Mouse (Mus musculus) cerebellum, adult 2 months (tissue): ENCODE measurements around the gene Gm10260. TPM values are rescaled to one million over a fixed set of nuclear protein-coding genes. Genes with fewer than 3 reads are reported as not detected.

ENCODE experiments used
- DNase-seq, 2 experiments: peaks; one replicate each; pipeline ENCODE4 v3.0.0; 2021
- H3K27ac ChIP-seq: fragments of 200-500 bp; 2 replicates; pipeline ENCODE4 v1.5.1; 2012; ENCODE audit warnings: low read length, control low read depth, inconsistent platforms; ENCODE audit not compliant: insufficient read depth
- H3K27me3 ChIP-seq: fragments of 200-500 bp; 2 replicates; pipeline ENCODE4 v1.6.1; 2012; ENCODE audit warnings: inconsistent platforms, mild to moderate bottlenecking, low read length, moderate library complexity; ENCODE audit not compliant: control insufficient read depth, insufficient read depth
- H3K4me1 ChIP-seq: fragments of 200-500 bp; 2 replicates; pipeline ENCODE4 v1.6.1; 2011; ENCODE audit warnings: low read length; ENCODE audit not compliant: control insufficient read depth, insufficient read depth
- H3K4me3 ChIP-seq: fragments of 200-500 bp; replicated peaks from 2 replicates; pipeline ENCODE3; 2011; ENCODE audit warnings: mild to moderate bottlenecking, low read depth, low read length, control low read depth; ENCODE audit not compliant: insufficient read depth
- CTCF ChIP-seq: fragments of 200-500 bp; IDR thresholded peaks from 2 replicates; pipeline ENCODE4 v1.5.1; 2011; ENCODE audit warnings: low read depth, mild to moderate bottlenecking, control low read depth, low read length, moderate library complexity, borderline replicate concordance; ENCODE audit not compliant: insufficient read depth
- POLR2A ChIP-seq: fragments of 200-500 bp; IDR thresholded peaks from 2 replicates; pipeline ENCODE4 v1.6.1; 2011; ENCODE audit warnings: low read length, control low read depth, borderline replicate concordance; ENCODE audit not compliant: insufficient read depth
- WGBS: fragments of 180-500 bp; shearing (Covaris S2); methylation state at CpG from one replicate; pipeline ENCODE4 v1.1.7; 2018; 5-methylcytosine and 5-hydroxymethylcytosine counted together
- polyA plus RNA-seq: library from polyadenylated mRNA; depleted of rRNA; stranded (reverse); fragments of >200 nt; gene quantifications from 2 replicates; pipeline ENCODE4 v1.2.3, GENCODE M21; 2012

Gene Gm10260
- polyA plus RNA-seq, 1 experiment: 3.8 TPM

DNA sequence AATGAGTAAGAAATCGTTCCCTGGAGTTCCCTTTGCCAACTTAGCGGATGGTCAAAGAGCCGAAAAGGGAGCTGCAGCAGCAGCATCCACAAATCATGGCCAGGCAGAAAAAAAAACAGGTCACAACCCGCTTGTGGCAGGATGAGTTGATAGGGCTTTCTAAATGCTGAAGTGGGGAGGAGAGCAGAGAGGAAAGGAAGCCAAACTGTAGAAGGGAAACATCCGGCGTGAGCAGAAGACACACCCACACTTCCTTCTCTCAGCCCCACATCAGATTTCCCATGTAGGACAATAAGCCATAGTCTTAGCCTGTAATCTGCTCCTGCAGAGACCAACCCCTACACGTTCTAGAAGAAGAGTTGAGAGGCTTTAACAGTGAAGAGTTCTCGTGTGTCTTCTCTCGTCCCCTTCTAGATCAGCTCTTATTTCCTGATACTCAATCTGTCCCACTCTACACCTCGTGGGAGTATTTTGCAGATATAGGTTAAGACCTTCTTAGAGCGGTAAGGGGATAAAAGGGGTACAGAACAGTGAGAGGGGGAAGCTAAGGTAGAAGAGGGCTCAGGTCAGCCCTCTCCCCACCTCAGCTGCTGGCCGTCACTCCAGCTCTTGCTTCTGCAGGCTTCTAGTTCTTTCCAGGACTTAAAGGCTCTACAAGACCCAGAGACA lies 29.5 kb upstream of the Gm10260 start:
- no peak for DNase-seq
- no peak overlapping the region for H3K4me3 ChIP-seq
- H3K4me1 ChIP-seq: no peaks in the 10 kb centered on the region
- 88% methylated on average over 12 of the region's 12 CpGs for WGBS
- no peak overlapping the region for H3K27ac ChIP-seq
- no peaks in the 10 kb centered on the region; the same call in 1 of the 2 replicates for H3K27me3 ChIP-seq
- TF ChIP-seq POLR2A (no peak), CTCF (no peak)

DNA sequence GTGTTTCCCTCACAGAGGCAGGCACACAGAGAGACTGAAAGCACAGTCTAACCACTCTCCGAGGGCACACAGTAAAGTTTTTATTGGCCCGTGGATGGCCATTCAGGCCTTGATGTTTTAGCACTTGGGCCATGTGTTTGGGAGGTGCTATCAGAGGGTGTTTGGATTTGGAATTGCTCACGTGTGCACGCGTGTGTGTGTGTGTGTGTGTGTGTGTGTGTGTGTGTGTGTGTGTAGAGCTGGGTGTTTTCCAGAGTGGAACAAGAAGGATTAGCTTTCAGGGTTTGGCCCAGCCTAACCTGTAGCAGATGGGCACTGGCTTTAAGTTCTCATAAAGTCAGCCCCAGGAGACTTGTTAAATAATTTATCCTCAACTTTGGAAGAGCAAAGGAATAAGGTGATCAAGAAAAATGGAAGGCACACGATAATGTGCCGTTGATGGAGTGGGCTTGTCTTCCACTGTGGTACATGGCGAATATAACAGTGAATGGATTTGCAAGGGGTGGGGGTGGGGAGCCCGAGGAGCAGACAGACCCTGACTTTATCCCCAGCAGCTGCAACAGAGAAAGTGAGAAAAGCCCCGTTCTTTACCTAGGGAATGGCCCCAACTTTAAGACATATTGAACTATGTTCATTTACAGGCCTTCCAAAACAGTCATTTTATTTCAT lies 24.9 kb upstream of the Gm10260 start:
- no peak for DNase-seq
- Histone ChIP-seq H3K4me3 (no peak overlapping the region), H3K4me1 (no peaks in the 10 kb centered on the region), H3K27me3 (no peaks in the 10 kb centered on the region; the same call in 1 of the 2 replicates), H3K27ac (no peak overlapping the region)
- 53% methylated on average over 10 of the region's 10 CpGs for WGBS
- TF ChIP-seq POLR2A (no peak), CTCF (no peak)

DNA sequence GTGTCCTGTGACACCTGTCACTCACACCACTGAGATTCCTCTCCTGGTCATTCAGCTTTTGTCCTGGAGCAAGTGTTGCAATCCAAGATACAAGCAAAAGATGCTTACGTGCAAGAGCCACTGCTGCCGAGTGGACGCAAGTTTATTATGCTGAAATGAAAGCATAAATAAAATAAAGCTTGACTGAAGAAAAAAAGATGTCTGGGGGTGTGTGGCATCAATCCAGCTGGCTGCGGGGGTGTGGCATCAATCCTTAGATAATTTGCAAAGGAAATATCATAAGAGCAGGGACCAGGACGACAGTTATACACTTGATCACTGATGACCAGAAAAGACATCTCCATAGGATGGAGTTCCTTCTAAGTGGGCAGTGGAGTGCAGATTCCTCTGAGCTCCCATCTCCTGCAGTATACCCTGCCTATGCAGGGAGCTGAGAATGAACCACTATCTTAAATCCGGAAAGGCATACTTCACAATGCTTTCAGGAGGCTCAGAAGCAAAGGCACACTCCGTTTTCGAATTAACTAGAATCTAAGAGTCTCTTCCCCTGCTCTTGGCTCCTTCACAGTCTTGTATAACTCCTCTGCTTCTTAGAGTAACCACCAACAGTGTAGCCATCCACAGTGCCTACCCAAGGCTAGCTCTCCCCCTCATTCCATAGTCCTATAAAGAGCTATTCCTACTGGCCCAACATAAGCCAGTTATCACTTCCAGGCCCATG lies 23.2 kb upstream of the Gm10260 start:
- TF ChIP-seq CTCF: no peak
- no peak for TF ChIP-seq POLR2A
- DNase-seq: no peak
- H3K27ac ChIP-seq: no peak overlapping the region
- no peaks in the 10 kb centered on the region for H3K4me1 ChIP-seq
- WGBS: 85% methylated on average over 8 of the region's 8 CpGs
- no peaks in the 10 kb centered on the region; the same call in 1 of the 2 replicates for H3K27me3 ChIP-seq
- H3K4me3 ChIP-seq: no peak overlapping the region

DNA sequence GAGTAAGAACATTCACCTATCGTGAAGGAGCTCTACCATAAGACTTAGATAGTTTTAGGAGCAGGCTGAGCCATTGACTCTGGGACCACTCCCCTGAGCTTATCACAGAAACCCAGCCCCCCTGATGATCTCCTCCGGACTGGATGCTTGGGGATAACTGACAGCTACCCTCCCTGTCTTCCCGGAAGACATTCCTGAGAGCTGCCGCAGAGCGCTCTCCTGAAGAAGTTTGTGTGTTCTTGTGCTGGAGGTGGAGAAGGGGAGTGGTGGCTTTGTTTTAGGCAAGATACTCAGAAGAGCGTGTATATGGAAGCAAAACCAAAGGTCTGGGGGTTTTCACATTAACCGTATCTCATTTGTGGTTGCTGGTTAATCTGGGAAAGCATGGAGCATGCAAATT lies 21.6 kb upstream of the Gm10260 start:
- no peaks in the 10 kb centered on the region; the same call in 1 of the 2 replicates for H3K27me3 ChIP-seq
- no peak for DNase-seq
- no peak overlapping the region for H3K27ac ChIP-seq
- WGBS: 55% methylated on average over 7 of the region's 7 CpGs
- no peak for TF ChIP-seq POLR2A
- no peak for TF ChIP-seq CTCF
- H3K4me1 ChIP-seq: no peaks in the 10 kb centered on the region
- no peak overlapping the region for H3K4me3 ChIP-seq

DNA sequence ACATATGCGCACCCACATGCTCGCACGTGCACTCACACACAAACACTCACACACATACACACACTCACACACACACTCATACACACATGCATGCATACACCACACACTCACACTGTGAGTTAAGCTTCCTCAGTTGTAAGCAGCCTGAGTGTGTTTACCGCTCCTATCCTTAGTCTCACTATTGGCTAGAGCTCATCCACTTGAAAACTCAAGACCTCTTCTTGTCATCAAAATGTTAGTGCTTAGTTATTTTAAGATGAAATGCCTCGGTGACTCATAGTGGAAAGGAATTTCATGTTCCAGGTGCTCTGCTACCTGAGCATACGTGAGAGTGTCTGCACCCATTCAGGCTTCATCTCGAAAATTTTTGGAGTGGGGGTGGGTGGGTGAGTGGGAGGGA lies 21.2 kb upstream of the Gm10260 start:
- Histone ChIP-seq H3K27ac (no peak overlapping the region), H3K4me1 (no peaks in the 10 kb centered on the region), H3K27me3 (no peaks in the 10 kb centered on the region; the same call in 1 of the 2 replicates), H3K4me3 (no peak overlapping the region)
- WGBS: 90% methylated on average over 7 of the region's 7 CpGs
- DNase-seq: no peak
- TF ChIP-seq CTCF (no peak), POLR2A (no peak)

DNA sequence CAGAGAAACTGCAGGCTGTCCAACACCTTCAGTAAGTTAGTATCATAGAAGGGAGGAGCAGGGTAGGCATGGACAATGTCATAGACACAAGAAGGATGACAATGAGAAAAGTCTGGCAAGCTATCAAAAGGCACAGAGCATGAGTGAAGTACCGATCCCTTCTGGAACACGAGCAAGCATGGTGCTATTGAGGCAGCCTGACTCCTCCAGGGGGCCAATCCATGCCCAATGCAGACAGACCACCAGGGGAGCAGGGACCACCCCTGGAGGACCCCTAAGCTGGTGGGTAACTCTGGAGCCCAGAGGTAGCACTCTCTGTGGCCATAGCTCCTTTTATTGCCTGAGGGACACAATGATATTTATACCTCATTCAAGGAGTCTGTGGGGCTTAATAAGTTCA lies 20.1 kb upstream of the Gm10260 start:
- no peak for DNase-seq
- 61% methylated on average over 2 of the region's 2 CpGs for WGBS
- TF ChIP-seq POLR2A (no peak), CTCF (no peak)
- Histone ChIP-seq H3K27me3 (no peaks in the 10 kb centered on the region; the same call in 1 of the 2 replicates), H3K4me1 (no peaks in the 10 kb centered on the region), H3K4me3 (no peak overlapping the region), H3K27ac (no peak overlapping the region)

DNA sequence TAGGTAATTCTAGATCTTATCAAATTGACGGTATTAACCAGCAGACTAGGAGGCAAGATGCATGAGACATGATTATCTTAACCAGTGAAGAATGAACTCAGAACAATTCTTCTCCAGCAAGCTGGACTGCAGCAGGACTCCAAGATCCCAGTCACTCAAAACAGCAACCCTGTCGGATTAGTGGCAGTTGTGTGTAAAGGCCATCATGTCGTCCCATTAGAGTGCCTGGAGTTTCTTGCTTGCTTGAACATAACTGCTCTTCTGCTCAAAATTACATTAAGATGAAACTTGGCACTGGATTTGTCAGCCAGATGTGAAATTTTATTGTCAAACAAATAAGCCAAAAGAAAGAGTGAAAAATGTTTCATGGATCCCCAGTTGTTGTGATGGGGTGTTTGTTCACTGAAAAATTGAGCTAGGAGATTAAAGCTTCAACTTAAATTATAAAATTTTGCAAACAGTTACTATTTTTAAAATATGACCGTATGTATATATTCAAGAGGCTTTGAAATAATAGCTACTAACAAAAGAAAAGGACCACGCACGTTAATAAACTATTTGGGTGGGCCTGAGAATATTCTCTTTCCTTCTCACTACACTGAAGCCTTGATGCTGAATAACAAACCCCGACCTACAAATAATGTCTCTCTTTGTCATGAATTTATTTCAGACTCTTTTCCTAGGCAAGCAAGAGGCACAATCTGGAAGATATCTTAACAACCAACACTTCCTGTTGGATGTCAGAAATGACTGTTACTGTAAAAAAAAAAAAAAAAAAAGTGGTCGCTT lies 19.4 kb upstream of the Gm10260 start:
- Histone ChIP-seq H3K4me1 (no peaks in the 10 kb centered on the region), H3K4me3 (no peak overlapping the region), H3K27ac (no peak overlapping the region), H3K27me3 (no peaks in the 10 kb centered on the region; the same call in 1 of the 2 replicates)
- no peak for TF ChIP-seq CTCF
- no peak for TF ChIP-seq POLR2A
- DNase-seq: no peak
- 86% methylated on average over 8 of the region's 8 CpGs for WGBS
